Mouse (Mus musculus) lung, adult 2 months (tissue): ENCODE measurements around the gene Fut11. TPM values are rescaled to one million over a fixed set of nuclear protein-coding genes. Genes with fewer than 3 reads are reported as not detected.
"Not testable (repeated sequence)": the region's sequence is repeated elsewhere in the genome, so short reads cannot be mapped to it uniquely, and the experiment has no call there.

Experiments
- DNase-seq: peaks from one replicate; pipeline ENCODE4 v3.0.0; 2022
- H3K4me1 ChIP-seq: fragments of 200-500 bp; 2 replicates; pipeline ENCODE4 v1.6.1; 2011; ENCODE audit warnings: low read length; ENCODE audit not compliant: control insufficient read depth, insufficient read depth
- H3K4me3 ChIP-seq: fragments of 200-500 bp; replicated peaks from 2 replicates; pipeline ENCODE3; 2011; ENCODE audit warnings: low read depth, mild to moderate bottlenecking, control low read depth, low read length; ENCODE audit errors: extremely low read depth
- CTCF ChIP-seq: fragments of 200-500 bp; IDR thresholded peaks from 2 replicates; pipeline ENCODE4 v1.5.1; 2011; ENCODE audit warnings: mild to moderate bottlenecking, low read length, control low read depth; ENCODE audit not compliant: insufficient read depth
- POLR2A ChIP-seq: fragments of 200-500 bp; IDR thresholded peaks from 2 replicates; pipeline ENCODE4 v1.6.1; 2011; ENCODE audit warnings: low read depth, mild to moderate bottlenecking, control low read depth, low read length, borderline replicate concordance; ENCODE audit errors: extremely low read depth
- WGBS: fragments of 180-500 bp; shearing (Covaris S2); methylation state at CpG from one replicate; pipeline ENCODE4 v1.1.7; 2018; 5-methylcytosine and 5-hydroxymethylcytosine counted together
- polyA plus RNA-seq: library from polyadenylated mRNA; depleted of rRNA; stranded (reverse); fragments of >200 nt; gene quantifications from 2 replicates; pipeline ENCODE4 v1.2.3, GENCODE M21; 2012

Fut11 gene
- polyA plus RNA-seq, 1 experiment, result 24.8 TPM

GRCm38 (mm10) chr14:20694185-20694883 lies 434 bp upstream of the Fut11 start:
- WGBS, result 38% methylated on average over 13 of the region's 13 CpGs
- Histone ChIP-seq H3K4me1 (peaks cover 17% of the 10 kb centered on the region), H3K4me3 (peak overlapping the region; percentile 95)
- TF ChIP-seq CTCF (no peak), POLR2A (no peak)
- no peak for DNase-seq

- TF ChIP-seq CTCF (no peak), POLR2A (no peak)
- peak; percentile 22 for DNase-seq
- peak overlapping the region; percentile 95 for H3K4me3 ChIP-seq
- WGBS, result 11% methylated on average over 27 of the region's 27 CpGs
- H3K4me1 ChIP-seq, result peaks cover 17% of the 10 kb centered on the region
These were observed 1.2 kb downstream of the Fut11 start for GRCm38 (mm10) chr14:20695761-20696520.

- Histone ChIP-seq H3K4me1 (peaks cover 18% of the 10 kb centered on the region), H3K4me3 (peak overlapping the region; percentile 1)
- 5% methylated on average over 1 of the region's 1 CpGs for WGBS
- DNase-seq, result peak; percentile 29
- TF ChIP-seq POLR2A (no peak), CTCF (peak; percentile 52)
These were observed 2.2 kb downstream of the Fut11 start for GRCm38 (mm10) chr14:20696986-20697385.

GRCm38 (mm10) chr14:20698515-20698914 lies 3.7 kb downstream of the Fut11 start:
- DNase-seq, result no peak
- no peak overlapping the region for H3K4me3 ChIP-seq
- TF ChIP-seq CTCF, result no peak
- TF ChIP-seq POLR2A, result no peak
- 70% methylated on average over 2 of the region's 2 CpGs for WGBS
- H3K4me1 ChIP-seq, result peaks cover 21% of the 10 kb centered on the region

GRCm38 (mm10) chr14:20700362-20700761 lies 5.6 kb downstream of the Fut11 start:
- no peak for TF ChIP-seq POLR2A
- no peak for DNase-seq
- 79% methylated on average over 3 of the region's 3 CpGs for WGBS
- H3K4me3 ChIP-seq, result no peak overlapping the region
- H3K4me1 ChIP-seq, result peaks cover 18% of the 10 kb centered on the region

GRCm38 (mm10) chr14:20701554-20701953 lies 6.8 kb downstream of the Fut11 start:
- no peak for DNase-seq
- Histone ChIP-seq H3K4me1 (peaks cover 13% of the 10 kb centered on the region), H3K4me3 (no peak overlapping the region)
- WGBS, result 70% methylated on average over 8 of the region's 8 CpGs
- TF ChIP-seq CTCF (no peak), POLR2A (no peak)

- WGBS, result 7% methylated on average over 15 of the region's 15 CpGs
- no peak for DNase-seq
- TF ChIP-seq POLR2A (no peak), CTCF (no peak)
- H3K4me3 ChIP-seq, result peak overlapping the region; percentile 97
- peaks cover 8% of the 10 kb centered on the region for H3K4me1 ChIP-seq
These were observed 7.5 kb downstream of the Fut11 start for GRCm38 (mm10) chr14:20702096-20702740.

- peak; percentile 96 for DNase-seq
- TF ChIP-seq POLR2A (peak; percentile 85), CTCF (no peak)
- under 1% methylated on average over 61 of the region's 61 CpGs for WGBS
- Histone ChIP-seq H3K4me3 (peak within 1 kb of the TSS; percentile 97), H3K4me1 (peaks cover 7% of the 10 kb centered on the region)
These were observed 8.1 kb downstream of the Fut11 start, which contains the start of gene Chchd1 for GRCm38 (mm10) chr14:20702741-20703381. Gene Chchd1, plus strand, starts transcription at chr14:20703006.

GRCm38 (mm10) chr14:20703461-20703860 lies 8.7 kb downstream of the Fut11 start:
- not testable (repeated sequence) for H3K4me1 ChIP-seq, DNase-seq
- 8% methylated on average over 8 of the region's 8 CpGs for WGBS
- H3K4me3 ChIP-seq, result peak overlapping the region; percentile 97
